Mouse (Mus musculus) heart, embryonic 11.5 days (tissue): ENCODE data around the gene Mog. TPM values are rescaled to one million over a fixed set of nuclear protein-coding genes. Genes with fewer than 3 reads are reported as not detected.

ENCODE experiments used
- ATAC-seq: fragments of 200-750 bp; cut with Nextera tagmentation; replicated peaks from 2 replicates; pipeline ENCODE4 v1.8.0; 2017; ENCODE audit warnings: moderate library complexity; ENCODE audit not compliant: insufficient number of reproducible peaks, low FRiP score, low TSS enrichment
- H3K27ac ChIP-seq: fragments of 300-500 bp; sonication (generic); 2 replicates; pipeline ENCODE4 v1.5.1; 2014; ENCODE audit warnings: mild to moderate bottlenecking, low read depth, low read length
- H3K27me3 ChIP-seq: fragments of 300-500 bp; sonication (generic); 2 replicates; pipeline ENCODE4 v1.6.1; 2014; ENCODE audit warnings: mild to moderate bottlenecking, low read length, mixed read lengths; ENCODE audit not compliant: control insufficient read depth, insufficient read depth
- H3K36me3 ChIP-seq: fragments of 300-500 bp; sonication (generic); 2 replicates; pipeline ENCODE4 v1.6.1; 2014; ENCODE audit warnings: mild to moderate bottlenecking, low read length, moderate library complexity, mixed read lengths; ENCODE audit not compliant: control insufficient read depth, insufficient read depth
- H3K4me1 ChIP-seq: fragments of 300-500 bp; sonication (generic); 2 replicates; pipeline ENCODE4 v1.6.1; 2014; ENCODE audit warnings: low read length; ENCODE audit not compliant: control insufficient read depth, insufficient read depth
- H3K4me2 ChIP-seq: fragments of 300-500 bp; sonication (generic); 2 replicates; pipeline ENCODE4 v1.6.1; 2014; ENCODE audit warnings: mild to moderate bottlenecking, moderate library complexity
- H3K4me3 ChIP-seq: fragments of 300-500 bp; sonication (generic); 2 replicates; pipeline ENCODE4 v1.5.1; 2014; ENCODE audit warnings: low read depth, low read length
- H3K9ac ChIP-seq: fragments of 300-500 bp; sonication (generic); 2 replicates; pipeline ENCODE4 v1.6.1; 2014; ENCODE audit warnings: mild to moderate bottlenecking, low read depth, low read length, moderate library complexity
- H3K9me3 ChIP-seq: fragments of 300-500 bp; sonication (generic); replicated peaks from 2 replicates; pipeline ENCODE4 v1.6.1; 2016; ENCODE audit warnings: low read length; ENCODE audit not compliant: control insufficient read depth
- WGBS: fragments of 180-500 bp; shearing (Covaris S2); extraction: QIAGEN DNeasy Blood & Tissue Kit; methylation state at CpG from one replicate; pipeline ENCODE4 v1.1.7; 2014; ENCODE audit not compliant: insufficient replicate concordance; 5-methylcytosine and 5-hydroxymethylcytosine counted together
- polyA plus RNA-seq: library from polyadenylated mRNA; unstranded; fragments of >200 nt; fragmentation: Nextera tagmentation; extraction: Ambion mirVana; gene quantifications from 2 replicates; pipeline ENCODE4 v1.2.1, GENCODE M21; 2014

Mog gene
- polyA plus RNA-seq: 0.25 TPM in 1 of 2 replicates, not detected in the other

DNA sequence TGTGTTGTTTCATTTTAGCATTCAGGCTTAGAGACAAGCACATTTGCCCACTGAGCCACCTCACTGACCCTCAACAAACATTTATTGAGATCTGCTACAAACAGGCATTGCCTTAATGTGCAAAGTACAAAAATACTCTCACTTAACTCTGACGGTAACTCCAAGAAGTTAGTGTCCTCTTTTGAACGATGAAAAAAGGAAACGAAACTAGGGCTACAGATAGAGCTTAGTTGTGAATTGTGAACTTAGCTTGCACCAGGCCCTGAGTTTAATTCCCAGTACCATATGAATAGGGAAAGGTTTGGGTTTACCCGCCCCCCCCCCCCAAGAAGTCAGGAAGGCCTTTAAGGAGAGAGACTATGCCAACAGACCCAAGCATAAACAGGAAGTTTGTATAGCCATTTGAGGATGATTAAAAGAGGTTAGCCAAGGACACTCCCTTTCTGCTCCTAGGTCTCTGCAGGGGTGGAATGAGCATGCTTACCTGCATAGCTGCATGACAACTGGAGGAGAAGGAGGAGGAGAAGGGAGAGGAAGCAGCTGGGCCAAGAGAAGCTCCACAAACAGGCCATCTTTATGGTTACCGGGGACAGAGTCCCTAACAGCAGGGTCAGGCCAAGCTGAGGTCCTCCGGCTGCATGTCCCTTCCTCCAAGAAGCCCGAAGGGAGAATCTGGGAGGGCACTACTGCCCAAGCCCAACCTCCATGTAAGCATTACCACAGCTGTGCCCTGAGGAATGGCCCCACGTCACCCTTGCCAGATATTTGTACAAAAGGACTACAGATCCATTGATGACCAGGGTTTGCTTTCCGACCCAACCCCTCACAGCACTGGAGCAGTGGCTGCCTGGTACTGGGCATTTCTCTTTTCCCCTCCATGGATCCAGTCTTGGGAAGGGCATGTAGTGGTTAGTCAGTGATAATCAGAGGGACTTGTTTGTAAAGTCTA, at the start of gene Mog:
TSS of gene Mog (minus strand) at position 771 of the 949 bp plus-strand sequence.
- Histone ChIP-seq H3K9ac (no peak within 1 kb of the TSS), H3K27me3 (no peaks in the 10 kb centered on the region), H3K4me3 (no peak within 1 kb of the TSS), H3K4me1 (no peaks in the 10 kb centered on the region), H3K36me3 (no peaks in the 10 kb centered on the region), H3K4me2 (no peak within 1 kb of the TSS), H3K9me3 (no peaks in the 10 kb centered on the region), H3K27ac (no peak within 1 kb of the TSS)
- WGBS: 66% methylated on average over 9 of the region's 9 CpGs
- ATAC-seq: no peak

DNA sequence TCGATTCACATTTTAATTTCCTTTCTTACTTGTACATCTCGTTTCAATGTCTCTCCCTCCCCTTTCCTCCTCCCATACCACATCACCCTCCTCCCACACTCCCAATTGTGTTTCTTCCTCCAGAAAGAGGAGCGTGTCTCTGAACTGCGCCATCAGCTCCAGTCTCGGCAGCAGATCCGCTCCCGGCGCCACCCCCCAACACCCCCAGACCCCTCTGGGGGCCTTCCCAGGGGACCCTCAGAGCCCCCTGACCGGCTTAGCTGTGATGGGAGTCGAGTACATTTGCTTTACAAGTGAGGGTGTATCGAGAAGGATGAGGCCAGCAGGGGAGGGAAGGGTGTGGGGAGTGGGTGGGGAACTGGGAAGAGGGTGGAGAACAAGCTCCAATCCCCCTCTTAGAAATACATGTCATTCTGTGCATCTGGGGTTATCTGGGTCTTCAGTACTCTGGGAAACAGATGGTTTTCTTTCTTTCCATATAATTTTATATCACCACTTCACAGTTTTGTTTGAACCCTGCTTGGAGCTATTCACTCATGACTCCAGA, 49.6 kb upstream of the Mog start:
- no peaks in the 10 kb centered on the region for H3K4me1 ChIP-seq
- no peaks in the 10 kb centered on the region for H3K9me3 ChIP-seq
- peaks cover 13% of the 10 kb centered on the region for H3K36me3 ChIP-seq
- no peak overlapping the region for H3K27ac ChIP-seq
- no peak overlapping the region for H3K9ac ChIP-seq
- no peak overlapping the region for H3K4me2 ChIP-seq
- 61% methylated on average over 11 of the region's 11 CpGs for WGBS
- H3K4me3 ChIP-seq: no peak overlapping the region
- H3K27me3 ChIP-seq: no peaks in the 10 kb centered on the region
- no peak for ATAC-seq

DNA sequence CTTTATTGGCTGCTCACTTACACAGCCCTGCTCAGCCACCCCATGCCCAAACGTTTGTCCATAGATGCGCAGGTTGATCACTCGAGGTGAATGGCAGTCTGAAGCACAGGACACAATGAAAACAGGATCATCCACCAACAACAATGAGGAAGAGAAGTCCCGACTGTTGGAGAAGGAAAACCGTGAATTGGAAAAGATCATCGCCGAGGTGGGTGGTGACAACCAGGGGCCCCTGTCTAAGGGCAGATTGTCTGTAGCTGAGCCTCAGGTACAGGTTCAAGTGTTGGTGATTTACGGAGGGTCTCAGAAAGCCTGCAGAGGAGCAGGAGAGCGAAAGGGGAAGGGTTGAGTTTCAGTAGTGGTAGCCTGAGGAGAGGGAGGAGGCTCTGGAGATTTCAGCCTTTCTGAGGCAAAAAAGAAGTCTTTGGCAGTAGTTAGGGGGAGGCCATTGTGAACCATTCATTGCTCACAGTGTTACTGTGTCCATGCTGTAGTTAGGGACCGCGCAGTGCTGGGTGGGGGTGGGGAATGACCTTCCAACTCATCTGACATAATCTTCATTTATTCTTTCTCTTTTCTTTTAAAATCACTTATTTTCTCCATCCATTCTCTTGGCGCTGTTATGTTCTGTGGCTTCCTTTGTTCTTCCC, 49.0 kb upstream of the Mog start:
- ATAC-seq: no peak
- no peak overlapping the region for H3K27ac ChIP-seq
- H3K36me3 ChIP-seq: peaks cover 15% of the 10 kb centered on the region
- H3K27me3 ChIP-seq: no peaks in the 10 kb centered on the region
- H3K9ac ChIP-seq: no peak overlapping the region
- no peak overlapping the region for H3K4me2 ChIP-seq
- H3K4me1 ChIP-seq: no peaks in the 10 kb centered on the region
- H3K9me3 ChIP-seq: no peaks in the 10 kb centered on the region
- 75% methylated on average over 12 of the region's 12 CpGs for WGBS
- no peak overlapping the region for H3K4me3 ChIP-seq

DNA sequence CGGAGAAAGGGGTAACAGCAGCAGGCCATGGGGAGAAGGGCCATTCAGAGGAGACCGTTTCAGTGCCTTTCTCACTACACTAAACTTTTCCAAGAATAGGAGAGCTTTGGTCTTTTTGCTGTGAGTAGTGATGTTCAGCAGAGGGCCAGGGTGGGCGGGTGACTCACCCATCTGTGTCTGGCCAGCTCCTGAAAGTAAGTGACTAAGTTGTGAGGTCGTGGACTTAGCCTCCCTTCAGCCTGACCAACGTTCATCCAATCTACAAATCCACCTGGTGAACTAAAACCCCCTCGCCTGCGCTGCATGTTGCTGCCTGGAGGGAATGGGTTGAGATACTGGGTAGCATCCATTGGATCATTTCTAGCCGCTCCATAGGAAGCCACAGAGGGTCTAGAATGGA, 46.9 kb upstream of the Mog start:
- H3K9me3 ChIP-seq: no peaks in the 10 kb centered on the region
- no peak overlapping the region for H3K4me3 ChIP-seq
- H3K27me3 ChIP-seq: no peaks in the 10 kb centered on the region
- WGBS: 84% methylated on average over 8 of the region's 8 CpGs
- no peak for ATAC-seq
- H3K9ac ChIP-seq: no peak overlapping the region
- peaks cover 22% of the 10 kb centered on the region for H3K36me3 ChIP-seq
- H3K4me1 ChIP-seq: no peaks in the 10 kb centered on the region
- H3K27ac ChIP-seq: no peak overlapping the region
- H3K4me2 ChIP-seq: no peak overlapping the region

DNA sequence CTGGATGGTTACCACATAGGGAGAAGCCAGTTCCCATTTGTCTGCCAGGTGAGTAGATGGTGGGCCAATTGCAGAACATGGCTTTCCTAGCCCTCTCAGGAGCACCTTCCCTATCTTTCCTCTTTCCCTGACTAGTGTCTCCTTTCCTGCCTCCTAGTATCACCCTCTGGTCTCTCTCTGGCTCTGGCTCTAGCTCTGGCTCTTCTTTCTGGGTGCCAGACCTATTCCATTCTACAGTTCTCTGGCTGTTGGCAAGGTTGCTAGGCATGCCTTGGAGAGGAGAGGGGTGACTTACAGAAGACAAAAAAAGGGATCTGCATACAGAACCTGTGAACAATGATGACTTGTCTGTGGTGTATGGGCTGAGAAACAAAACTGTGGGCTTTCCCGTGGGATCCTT, 44.7 kb upstream of the Mog start:
- Histone ChIP-seq H3K36me3 (peaks cover 29% of the 10 kb centered on the region), H3K27me3 (no peaks in the 10 kb centered on the region), H3K9me3 (no peaks in the 10 kb centered on the region), H3K4me2 (no peak overlapping the region), H3K27ac (no peak overlapping the region), H3K4me1 (no peaks in the 10 kb centered on the region), H3K9ac (no peak overlapping the region), H3K4me3 (no peak overlapping the region)
- WGBS: 97% methylated on average over 1 of the region's 1 CpGs
- ATAC-seq: no peak

DNA sequence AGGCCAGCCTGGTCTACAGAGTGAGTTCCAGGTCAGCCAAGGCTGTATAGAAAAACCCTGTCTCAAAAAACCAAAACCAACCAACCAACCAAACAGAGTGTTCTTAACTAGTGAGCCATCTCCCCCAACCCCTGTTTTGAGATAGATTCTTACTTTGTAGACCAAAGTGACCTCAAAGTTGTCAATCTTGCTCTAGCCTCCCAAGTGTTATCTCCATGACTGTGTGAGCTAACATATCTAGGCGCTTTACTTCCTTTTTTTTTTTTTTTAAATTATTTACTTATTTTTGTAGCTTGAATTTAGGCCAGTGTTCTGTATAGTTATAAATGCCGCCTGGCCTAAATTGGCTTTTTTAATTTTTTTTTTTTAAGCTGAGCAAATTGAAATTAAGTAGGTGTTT, 42.8 kb upstream of the Mog start:
- Histone ChIP-seq H3K4me2 (no peak overlapping the region), H3K9me3 (no peaks in the 10 kb centered on the region), H3K27ac (no peak overlapping the region), H3K4me3 (no peak overlapping the region), H3K9ac (no peak overlapping the region), H3K4me1 (no peaks in the 10 kb centered on the region), H3K36me3 (peaks cover 32% of the 10 kb centered on the region), H3K27me3 (no peaks in the 10 kb centered on the region)
- ATAC-seq: no peak
- WGBS: 91% methylated on average over 2 of the region's 2 CpGs

DNA sequence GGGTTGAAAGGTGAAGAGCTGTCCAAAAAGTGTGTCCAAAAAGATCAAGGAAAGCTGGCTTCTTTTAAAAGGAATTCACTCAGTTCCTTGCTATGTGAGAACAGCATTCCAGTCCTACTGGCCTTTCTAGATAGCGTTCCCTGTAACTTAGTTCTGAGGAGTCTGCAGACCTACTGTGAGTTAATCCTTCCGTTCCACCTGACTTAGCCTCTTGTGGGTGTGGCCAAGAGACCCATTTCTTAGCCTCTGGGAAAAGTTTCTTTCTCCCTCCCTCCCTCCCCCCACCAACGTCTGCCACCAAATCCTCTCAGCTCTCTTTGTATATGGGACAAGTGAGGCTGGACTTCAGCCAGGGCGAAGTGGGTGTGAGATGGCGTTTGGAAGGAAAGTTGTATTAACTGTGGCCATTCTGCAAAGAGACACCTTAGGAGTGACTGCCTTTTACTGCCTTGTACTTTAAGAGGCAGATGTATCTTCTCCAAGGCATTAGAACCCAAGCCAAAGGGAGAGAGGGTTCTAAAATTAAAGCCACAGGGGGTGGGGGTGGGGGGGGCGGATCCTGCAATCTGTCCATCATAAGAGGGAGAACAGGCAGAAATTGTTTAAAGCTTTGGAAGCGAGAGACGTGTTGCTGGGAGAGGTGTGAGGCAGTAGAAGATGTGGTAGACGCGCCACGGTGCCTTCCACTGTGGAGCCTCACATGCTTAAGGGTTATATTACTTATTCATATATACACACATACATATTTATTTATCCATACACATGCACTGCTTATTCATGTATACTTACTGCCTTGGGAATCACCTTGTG, 40.7 kb upstream of the Mog start:
- Histone ChIP-seq H3K9me3 (no peaks in the 10 kb centered on the region), H3K4me3 (no peak overlapping the region), H3K4me1 (no peaks in the 10 kb centered on the region), H3K27me3 (no peaks in the 10 kb centered on the region), H3K9ac (no peak overlapping the region), H3K4me2 (no peak overlapping the region), H3K27ac (no peak overlapping the region), H3K36me3 (peaks cover 21% of the 10 kb centered on the region)
- ATAC-seq: no peak
- WGBS: 76% methylated on average over 11 of the region's 11 CpGs

DNA sequence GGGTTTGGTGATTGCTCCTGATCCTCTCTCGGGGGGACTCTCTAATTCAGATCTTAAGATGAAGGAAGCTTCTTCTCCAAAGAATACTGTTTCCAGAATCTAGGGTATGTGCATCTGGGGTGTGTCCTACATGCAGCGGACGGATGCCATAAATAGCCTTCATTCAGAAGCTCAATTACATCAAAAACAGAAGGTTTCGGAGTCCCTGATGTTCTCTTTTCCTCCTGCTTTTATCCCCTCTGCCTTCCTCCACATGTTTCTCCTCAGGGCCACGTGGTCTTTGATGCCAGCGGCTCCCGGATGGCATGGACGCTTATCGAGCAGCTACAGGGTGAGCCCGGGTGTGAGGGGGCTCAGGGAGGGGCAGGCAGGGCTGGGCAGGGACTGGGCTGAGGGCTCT, 39.9 kb upstream of the Mog start:
- Histone ChIP-seq H3K4me3 (no peak overlapping the region), H3K27ac (no peak overlapping the region), H3K4me1 (no peaks in the 10 kb centered on the region), H3K27me3 (no peaks in the 10 kb centered on the region), H3K9ac (no peak overlapping the region), H3K4me2 (no peak overlapping the region), H3K36me3 (peaks cover 21% of the 10 kb centered on the region), H3K9me3 (no peaks in the 10 kb centered on the region)
- no peak for ATAC-seq
- WGBS: 72% methylated on average over 10 of the region's 10 CpGs
